Mouse (Mus musculus): ENCODE data around the gene Fam222b.

The Fam222b gene

GRCm38 (mm10) chr11:78136132-78136531 is 41.7 kb downstream of the Fam222b start:
- no peak for DNase-seq (ENCODE audit: low spot score in 2 of 2)

GRCm38 (mm10) chr11:78137584-78137983 is 43.1 kb downstream of the Fam222b start:
- DNase-seq (ENCODE audit: low spot score in 2 of 2), result no peak

- DNase-seq (ENCODE audit: low spot score in 2 of 2), result no peak
Measured at GRCm38 (mm10) chr11:78138023-78138422, 43.6 kb downstream of the Fam222b start.

- no peak for DNase-seq (ENCODE audit: low spot score in 2 of 2)
Measured at GRCm38 (mm10) chr11:78140665-78141064, 46.2 kb downstream of the Fam222b start.

GRCm38 (mm10) chr11:78143520-78143919 is 49.1 kb downstream of the Fam222b start:
- DNase-seq (ENCODE audit: low spot score in 2 of 2), result no peak

- no peak for DNase-seq (ENCODE audit: low spot score in 2 of 2)
Measured at GRCm38 (mm10) chr11:78146168-78146567, 51.7 kb downstream of the Fam222b start.

- no peak for DNase-seq (ENCODE audit: low spot score in 2 of 2)
Measured at GRCm38 (mm10) chr11:78146707-78147543, 52.5 kb downstream of the Fam222b start.

- no peak for DNase-seq (ENCODE audit: low spot score in 2 of 2)
Measured at GRCm38 (mm10) chr11:78151161-78151560, 56.7 kb downstream of the Fam222b start.

GRCm38 (mm10) chr11:78152299-78153231 is 58.1 kb downstream of the Fam222b start:
- no peak for DNase-seq (ENCODE audit: low spot score in 2 of 2)

- no peak for DNase-seq (ENCODE audit: low spot score in 2 of 2)
Measured at GRCm38 (mm10) chr11:78153778-78154177, 59.3 kb downstream of the Fam222b start.

GRCm38 (mm10) chr11:78155674-78156073 is 61.2 kb downstream of the Fam222b start:
- no peak for DNase-seq (ENCODE audit: low spot score in 2 of 2)

GRCm38 (mm10) chr11:78156156-78156699 is 61.8 kb downstream of the Fam222b start:
- DNase-seq (ENCODE audit: low spot score in 2 of 2), result no peak

- peak; percentile 73 to 87 for DNase-seq (ENCODE audit: low spot score in 2 of 2)
Measured at GRCm38 (mm10) chr11:78159096-78159495, 64.6 kb downstream of the Fam222b start.

- DNase-seq (ENCODE audit: low spot score in 2 of 2), result no peak
Measured at GRCm38 (mm10) chr11:78159557-78159956, 65.1 kb downstream of the Fam222b start.

- DNase-seq (ENCODE audit: low spot score in 2 of 2), result no peak
Measured at GRCm38 (mm10) chr11:78160171-78160570, 65.7 kb downstream of the Fam222b start.

- DNase-seq (ENCODE audit: low spot score in 2 of 2), result no peak
Measured at GRCm38 (mm10) chr11:78160675-78161074, 66.2 kb downstream of the Fam222b start.

GRCm38 (mm10) chr11:78161169-78161568 is 66.7 kb downstream of the Fam222b start:
- no peak for DNase-seq (ENCODE audit: low spot score in 2 of 2)

GRCm38 (mm10) chr11:78161968-78162367 is 67.5 kb downstream of the Fam222b start:
- DNase-seq (ENCODE audit: low spot score in 2 of 2), result no peak

GRCm38 (mm10) chr11:78162504-78162903 is 68.0 kb downstream of the Fam222b start:
- no peak for DNase-seq (ENCODE audit: low spot score in 2 of 2)

- DNase-seq (ENCODE audit: low spot score in 2 of 2), result no peak
Measured at GRCm38 (mm10) chr11:78163045-78163444, 68.6 kb downstream of the Fam222b start.

GRCm38 (mm10) chr11:78163681-78164603 is 69.5 kb downstream of the Fam222b start:
- peak; percentile 74 to 79 for DNase-seq (ENCODE audit: low spot score in 2 of 2)
